Mouse (Mus musculus) gastrocnemius, postnatal 25 days (tissue): ENCODE data around the gene 4930455H04Rik. TPM values are rescaled to one million over a fixed set of nuclear protein-coding genes. Genes with fewer than 3 reads are reported as not detected.
A peak's percentile ranks its signal among the peaks of the same experiment; 100 is the strongest.

Experiments
- DNase-seq: peaks from one replicate; pipeline ENCODE4 v3.0.0; 2022
- long read RNA-seq, 2 experiments: library from polyadenylated mRNA; stranded (forward); transcript quantifications; one replicate each; pipeline ENCODE4 v2.0.0; 2021
- total RNA-seq, 2 experiments: library from RNA; stranded (reverse); gene quantifications; 1 replicate in 1 of 2; 2 replicates in 1 of 2; pipeline ENCODE4 v1.2.3; 2021

Gene 4930455H04Rik
- total RNA-seq, result not detected
- long read RNA-seq, experiment 1, partial matches to known transcripts, result 0 of 1 reads
- long read RNA-seq, experiment 1, other reads (novel, unspliced or antisense), result 1 of 1 reads
- long read RNA-seq, experiment 2, partial matches to known transcripts, result 0 of 1 reads
- long read RNA-seq, experiment 2, other reads (novel, unspliced or antisense), result 1 of 1 reads

- no peak for DNase-seq
Measured at GRCm38 (mm10) chr3:116967967-116968366, at the start of gene 4930455H04Rik. TSS of gene 4930455H04Rik (plus strand) at chr3:116968267.

GRCm38 (mm10) chr3:116921535-116921934 is 46.5 kb upstream of the 4930455H04Rik start:
- DNase-seq, result no peak

GRCm38 (mm10) chr3:116923042-116923441 is 45.0 kb upstream of the 4930455H04Rik start:
- DNase-seq, result no peak

GRCm38 (mm10) chr3:116928994-116929393 is 39.1 kb upstream of the 4930455H04Rik start:
- peak; percentile 55 for DNase-seq

- no peak for DNase-seq
Measured at GRCm38 (mm10) chr3:116933158-116933557, 34.9 kb upstream of the 4930455H04Rik start.

GRCm38 (mm10) chr3:116936934-116937691 is 31.0 kb upstream of the 4930455H04Rik start:
- DNase-seq, result no peak

GRCm38 (mm10) chr3:116940804-116941558 is 27.1 kb upstream of the 4930455H04Rik start:
- no peak for DNase-seq

- DNase-seq, result no peak
Measured at GRCm38 (mm10) chr3:116941559-116942117, 26.4 kb upstream of the 4930455H04Rik start.

- no peak for DNase-seq
Measured at GRCm38 (mm10) chr3:116942751-116943150, 25.3 kb upstream of the 4930455H04Rik start.

- DNase-seq, result no peak
Measured at GRCm38 (mm10) chr3:116943422-116943821, 24.6 kb upstream of the 4930455H04Rik start.

GRCm38 (mm10) chr3:116946476-116946875 is 21.6 kb upstream of the 4930455H04Rik start:
- DNase-seq, result no peak

- no peak for DNase-seq
Measured at GRCm38 (mm10) chr3:116950665-116951115, 17.4 kb upstream of the 4930455H04Rik start.

GRCm38 (mm10) chr3:116951489-116951888 is 16.6 kb upstream of the 4930455H04Rik start:
- no peak for DNase-seq

- no peak for DNase-seq
Measured at GRCm38 (mm10) chr3:116952242-116952899, 15.7 kb upstream of the 4930455H04Rik start.

- DNase-seq, result no peak
Measured at GRCm38 (mm10) chr3:116953366-116953765, 14.7 kb upstream of the 4930455H04Rik start.

GRCm38 (mm10) chr3:116955061-116955460 is 13.0 kb upstream of the 4930455H04Rik start:
- no peak for DNase-seq

- DNase-seq, result no peak
Measured at GRCm38 (mm10) chr3:116960414-116960813, 7.7 kb upstream of the 4930455H04Rik start.

GRCm38 (mm10) chr3:116961354-116962142 is 6.5 kb upstream of the 4930455H04Rik start:
- DNase-seq, result no peak

GRCm38 (mm10) chr3:116963213-116963612 is 4.9 kb upstream of the 4930455H04Rik start:
- DNase-seq, result no peak

- peak; percentile 34 for DNase-seq
Measured at GRCm38 (mm10) chr3:116964426-116964825, 3.6 kb upstream of the 4930455H04Rik start.

GRCm38 (mm10) chr3:116966225-116966624 is 1.8 kb upstream of the 4930455H04Rik start:
- no peak for DNase-seq
